Mouse (Mus musculus): ENCODE measurements at regions not wholly inside any gene's neighbourhood (a gene's known extent, or its start where the extent isn't known, plus 50 kb on each side); places are given as distances from the start of the nearest gene placed in this dataset.
A peak's percentile ranks its signal among the peaks of the same experiment; 100 is the strongest.
"Not testable (repeated sequence)": the region's sequence is repeated elsewhere in the genome, so short reads cannot be mapped to it uniquely, and the experiment has no call there.

DNA sequence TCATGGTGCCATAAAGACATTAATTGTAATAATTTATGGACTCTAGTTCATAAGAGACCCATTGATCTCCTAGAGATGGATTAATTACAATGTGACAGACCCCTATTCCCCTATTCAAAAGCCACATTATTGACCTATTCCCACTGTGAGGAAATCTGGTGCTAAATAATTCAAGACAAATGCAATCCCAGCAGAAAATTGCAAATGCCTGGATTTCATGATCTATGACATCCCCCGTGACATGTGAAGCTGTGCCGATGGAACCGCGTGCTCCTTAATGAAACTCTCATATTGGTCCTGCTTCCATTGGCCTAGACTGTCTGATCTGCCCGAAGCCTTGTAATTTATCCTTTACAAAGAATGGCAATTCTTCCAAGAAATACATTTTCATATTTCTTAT, 122.9 kb upstream of the Fam84a start:
- H3K27ac ChIP-seq (ENCODE audit: low read depth, low read length): no peak overlapping the region
- H3K27me3 ChIP-seq (replicated peaks; ENCODE audit: control insufficient read depth, insufficient read depth, low read length): no peaks in the 10 kb centered on the region
- H3K36me3 ChIP-seq (ENCODE audit: control insufficient read depth, insufficient read depth, low read length): no peaks in the 10 kb centered on the region
- H3K4me3 ChIP-seq (ENCODE audit: low read depth, low read length): no peak overlapping the region
- no peaks in the 10 kb centered on the region for H3K9me3 ChIP-seq (replicated peaks; ENCODE audit: control insufficient read depth, low read length)
- no peak overlapping the region for H3K4me2 ChIP-seq (ENCODE audit: low read length)
- ATAC-seq (no peak), DNase-seq (ENCODE audit: low spot score) (no peak)
- H3K9ac ChIP-seq (ENCODE audit: low read length): no peak overlapping the region
- no peaks in the 10 kb centered on the region for H3K4me1 ChIP-seq (ENCODE audit: control insufficient read depth, insufficient read depth, low read length)
- 92% methylated on average over 5 of the region's 5 CpGs for WGBS

DNA sequence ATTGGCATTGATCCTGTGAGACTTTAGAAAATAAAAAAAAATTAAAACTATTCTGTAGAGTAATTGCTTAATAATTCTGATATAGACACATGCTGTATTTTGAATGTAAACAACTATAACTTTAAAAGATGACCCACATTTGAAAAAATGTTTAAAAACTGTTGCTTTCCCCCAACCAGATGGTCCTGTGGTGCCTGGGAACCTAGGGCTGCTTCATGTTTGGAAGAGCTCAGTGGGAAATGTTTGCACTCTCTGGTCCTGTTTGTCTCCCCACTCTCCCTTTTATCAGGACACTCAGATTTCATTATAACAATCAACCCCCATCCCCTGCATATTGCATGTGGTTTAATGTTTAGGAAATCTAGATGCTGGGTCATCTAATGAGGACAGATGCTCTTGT, 119.4 kb upstream of the Fam84a start:
- no peak overlapping the region for H3K9ac ChIP-seq (ENCODE audit: low read length)
- no peak overlapping the region for H3K27ac ChIP-seq (ENCODE audit: low read depth, low read length)
- H3K27me3 ChIP-seq (replicated peaks; ENCODE audit: control insufficient read depth, insufficient read depth, low read length): no peaks in the 10 kb centered on the region
- H3K4me1 ChIP-seq (ENCODE audit: control insufficient read depth, insufficient read depth, low read length): no peaks in the 10 kb centered on the region
- ATAC-seq: no peak
- no peaks in the 10 kb centered on the region for H3K9me3 ChIP-seq (replicated peaks; ENCODE audit: control insufficient read depth, low read length)
- peak; percentile 3 for DNase-seq (ENCODE audit: low spot score)
- H3K4me3 ChIP-seq (ENCODE audit: low read depth, low read length): no peak overlapping the region
- no peak overlapping the region for H3K4me2 ChIP-seq (ENCODE audit: low read length)
- no peaks in the 10 kb centered on the region for H3K36me3 ChIP-seq (ENCODE audit: control insufficient read depth, insufficient read depth, low read length)

GRCm38 (mm10) chr12:14261102-14261501, 109.2 kb upstream of the Fam84a start:
- DNase-seq (ENCODE audit: low spot score) (no peak), ATAC-seq (no peak)
- H3K4me1 ChIP-seq (ENCODE audit: control insufficient read depth, insufficient read depth, low read length): no peaks in the 10 kb centered on the region
- no peak overlapping the region for H3K4me3 ChIP-seq (ENCODE audit: low read depth, low read length)
- H3K4me2 ChIP-seq (ENCODE audit: low read length): no peak overlapping the region
- no peaks in the 10 kb centered on the region for H3K9me3 ChIP-seq (replicated peaks; ENCODE audit: control insufficient read depth, low read length)
- WGBS: 83% methylated on average over 2 of the region's 2 CpGs
- H3K9ac ChIP-seq (ENCODE audit: low read length): no peak overlapping the region
- no peak overlapping the region for H3K27ac ChIP-seq (ENCODE audit: low read depth, low read length)
- no peaks in the 10 kb centered on the region for H3K27me3 ChIP-seq (replicated peaks; ENCODE audit: control insufficient read depth, insufficient read depth, low read length)
- no peaks in the 10 kb centered on the region for H3K36me3 ChIP-seq (ENCODE audit: control insufficient read depth, insufficient read depth, low read length)

GRCm38 (mm10) chr12:14260288-14260687, 108.4 kb upstream of the Fam84a start:
- Histone ChIP-seq H3K36me3 (ENCODE audit: control insufficient read depth, insufficient read depth, low read length) (no peaks in the 10 kb centered on the region), H3K4me1 (ENCODE audit: control insufficient read depth, insufficient read depth, low read length) (no peaks in the 10 kb centered on the region), H3K4me3 (ENCODE audit: low read depth, low read length) (no peak overlapping the region), H3K9ac (ENCODE audit: low read length) (no peak overlapping the region), H3K4me2 (ENCODE audit: low read length) (no peak overlapping the region), H3K9me3 (replicated peaks; ENCODE audit: control insufficient read depth, low read length) (no peaks in the 10 kb centered on the region), H3K27me3 (replicated peaks; ENCODE audit: control insufficient read depth, insufficient read depth, low read length) (no peaks in the 10 kb centered on the region), H3K27ac (ENCODE audit: low read depth, low read length) (no peak overlapping the region)
- WGBS: 23% methylated on average over 4 of the region's 4 CpGs
- ATAC-seq (peak; percentile 68), DNase-seq (ENCODE audit: low spot score) (peak; percentile 72)

DNA sequence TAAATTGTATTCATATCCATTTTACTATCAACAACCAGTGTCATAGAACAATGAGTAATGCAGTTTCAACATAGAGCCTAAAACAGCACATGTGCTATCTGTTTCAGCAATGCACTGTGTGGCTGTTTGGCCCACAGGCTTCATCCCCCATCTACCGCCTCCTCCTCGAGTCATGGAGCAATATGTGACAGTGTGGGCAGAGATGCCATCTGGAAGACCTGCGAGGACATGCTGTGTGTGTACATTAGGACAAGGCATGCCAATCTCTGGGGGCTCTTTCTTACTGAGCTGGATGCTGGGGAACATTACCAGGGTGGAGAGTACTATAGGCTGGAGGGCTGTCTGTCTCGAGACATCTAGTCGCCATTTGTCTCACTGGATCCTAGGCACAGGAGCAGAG, 101.5 kb upstream of the Fam84a start:
- no peaks in the 10 kb centered on the region for H3K27me3 ChIP-seq (replicated peaks; ENCODE audit: control insufficient read depth, insufficient read depth, low read length)
- no peaks in the 10 kb centered on the region for H3K36me3 ChIP-seq (ENCODE audit: control insufficient read depth, insufficient read depth, low read length)
- no peak overlapping the region for H3K4me3 ChIP-seq (ENCODE audit: low read depth, low read length)
- WGBS: 90% methylated on average over 5 of the region's 5 CpGs
- H3K4me2 ChIP-seq (ENCODE audit: low read length): no peak overlapping the region
- H3K9me3 ChIP-seq (replicated peaks; ENCODE audit: control insufficient read depth, low read length): no peaks in the 10 kb centered on the region
- H3K4me1 ChIP-seq (ENCODE audit: control insufficient read depth, insufficient read depth, low read length): no peaks in the 10 kb centered on the region
- H3K9ac ChIP-seq (ENCODE audit: low read length): no peak overlapping the region
- DNase-seq (ENCODE audit: low spot score) (no peak), ATAC-seq (no peak)
- no peak overlapping the region for H3K27ac ChIP-seq (ENCODE audit: low read depth, low read length)

- Histone ChIP-seq H3K9me3 (replicated peaks; ENCODE audit: control insufficient read depth, low read length) (no peaks in the 10 kb centered on the region), H3K27ac (ENCODE audit: low read depth, low read length) (no peak overlapping the region), H3K36me3 (ENCODE audit: control insufficient read depth, insufficient read depth, low read length) (no peaks in the 10 kb centered on the region), H3K4me2 (ENCODE audit: low read length) (no peak overlapping the region), H3K27me3 (replicated peaks; ENCODE audit: control insufficient read depth, insufficient read depth, low read length) (no peaks in the 10 kb centered on the region), H3K4me3 (ENCODE audit: low read depth, low read length) (no peak overlapping the region), H3K9ac (ENCODE audit: low read length) (no peak overlapping the region), H3K4me1 (ENCODE audit: control insufficient read depth, insufficient read depth, low read length) (no peaks in the 10 kb centered on the region)
- ATAC-seq (no peak), DNase-seq (ENCODE audit: low spot score) (no peak)
- WGBS: 94% methylated on average over 4 of the region's 4 CpGs
These were observed 98.3 kb upstream of the Fam84a start for GRCm38 (mm10) chr12:14250124-14250523.

- ATAC-seq; H3K4me3 ChIP-seq (ENCODE audit: low read depth, low read length); H3K4me1 ChIP-seq (ENCODE audit: control insufficient read depth, insufficient read depth, low read length); H3K9ac ChIP-seq (ENCODE audit: low read length); H3K4me2 ChIP-seq (ENCODE audit: low read length); H3K27ac ChIP-seq (ENCODE audit: low read depth, low read length); H3K27me3 ChIP-seq (replicated peaks; ENCODE audit: control insufficient read depth, insufficient read depth, low read length); H3K9me3 ChIP-seq (replicated peaks; ENCODE audit: control insufficient read depth, low read length); DNase-seq (ENCODE audit: low spot score); H3K36me3 ChIP-seq (ENCODE audit: control insufficient read depth, insufficient read depth, low read length): not testable (repeated sequence)
- WGBS: 91% methylated on average over 4 of the region's 6 CpGs
These were observed 90.9 kb upstream of the Fam84a start for GRCm38 (mm10) chr12:14242720-14243119.

- DNase-seq (ENCODE audit: low spot score) (no peak), ATAC-seq (no peak)
- no peaks in the 10 kb centered on the region for H3K27me3 ChIP-seq (replicated peaks; ENCODE audit: control insufficient read depth, insufficient read depth, low read length)
- no peak overlapping the region for H3K4me2 ChIP-seq (ENCODE audit: low read length)
- no peak overlapping the region for H3K9ac ChIP-seq (ENCODE audit: low read length)
- no peaks in the 10 kb centered on the region for H3K9me3 ChIP-seq (replicated peaks; ENCODE audit: control insufficient read depth, low read length)
- H3K27ac ChIP-seq (ENCODE audit: low read depth, low read length): no peak overlapping the region
- no peaks in the 10 kb centered on the region for H3K36me3 ChIP-seq (ENCODE audit: control insufficient read depth, insufficient read depth, low read length)
- no peaks in the 10 kb centered on the region for H3K4me1 ChIP-seq (ENCODE audit: control insufficient read depth, insufficient read depth, low read length)
- H3K4me3 ChIP-seq (ENCODE audit: low read depth, low read length): no peak overlapping the region
These were observed 85.8 kb upstream of the Fam84a start for GRCm38 (mm10) chr12:14237699-14238098.

- Histone ChIP-seq H3K9me3 (replicated peaks; ENCODE audit: control insufficient read depth, low read length) (no peaks in the 10 kb centered on the region), H3K27me3 (replicated peaks; ENCODE audit: control insufficient read depth, insufficient read depth, low read length) (no peaks in the 10 kb centered on the region), H3K4me2 (ENCODE audit: low read length) (no peak overlapping the region), H3K27ac (ENCODE audit: low read depth, low read length) (no peak overlapping the region), H3K4me1 (ENCODE audit: control insufficient read depth, insufficient read depth, low read length) (no peaks in the 10 kb centered on the region), H3K4me3 (ENCODE audit: low read depth, low read length) (no peak overlapping the region), H3K36me3 (ENCODE audit: control insufficient read depth, insufficient read depth, low read length) (no peaks in the 10 kb centered on the region), H3K9ac (ENCODE audit: low read length) (no peak overlapping the region)
- DNase-seq (ENCODE audit: low spot score) (no peak), ATAC-seq (no peak)
- 94% methylated on average over 3 of the region's 3 CpGs for WGBS
These were observed 83.5 kb upstream of the Fam84a start for GRCm38 (mm10) chr12:14235351-14235750.

GRCm38 (mm10) chr12:14212618-14213017, 60.8 kb upstream of the Fam84a start:
- no peaks in the 10 kb centered on the region for H3K27me3 ChIP-seq (replicated peaks; ENCODE audit: control insufficient read depth, insufficient read depth, low read length)
- no peak overlapping the region for H3K27ac ChIP-seq (ENCODE audit: low read depth, low read length)
- no peak overlapping the region for H3K4me2 ChIP-seq (ENCODE audit: low read length)
- no peaks in the 10 kb centered on the region for H3K9me3 ChIP-seq (replicated peaks; ENCODE audit: control insufficient read depth, low read length)
- ATAC-seq (no peak), DNase-seq (ENCODE audit: low spot score) (no peak)
- WGBS: 78% methylated on average over 3 of the region's 3 CpGs
- no peaks in the 10 kb centered on the region for H3K4me1 ChIP-seq (ENCODE audit: control insufficient read depth, insufficient read depth, low read length)
- no peak overlapping the region for H3K4me3 ChIP-seq (ENCODE audit: low read depth, low read length)
- no peaks in the 10 kb centered on the region for H3K36me3 ChIP-seq (ENCODE audit: control insufficient read depth, insufficient read depth, low read length)
- no peak overlapping the region for H3K9ac ChIP-seq (ENCODE audit: low read length)
